Mouse (Mus musculus): ENCODE results near the gene H2afv.

DNA sequence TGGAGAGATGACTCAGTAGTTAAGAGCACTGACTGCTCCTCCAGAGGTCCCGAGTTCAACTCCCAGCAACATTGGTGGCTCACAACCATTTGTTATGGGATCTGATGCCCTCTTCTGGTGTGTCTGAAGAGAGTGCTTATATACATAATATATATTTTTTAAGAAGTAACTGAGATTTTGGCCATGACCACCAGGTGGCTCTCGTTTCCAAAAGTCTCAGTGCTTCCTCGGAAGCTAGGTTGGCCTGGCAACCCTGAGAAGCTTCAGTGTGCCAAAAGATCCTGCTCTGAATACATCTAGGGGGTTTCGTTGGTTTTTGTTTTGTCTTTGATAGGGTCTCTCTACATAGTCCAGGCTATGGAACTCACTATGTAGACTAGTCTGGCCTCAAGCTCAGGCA lies 20.9 kb upstream of the H2afv start:
- TF ChIP-seq CTCF (IDR thresholded peaks at IDR 0.05; ENCODE audit: low read depth, low read length) (peak; percentile 48; the same call in 1 of the 2 replicates), POLR2A (IDR thresholded peaks at IDR 0.05; ENCODE audit: extremely low read depth, insufficient read depth, low read length) (no peak)

Data from liver, adult 2 months (tissue).